Mouse (Mus musculus) adrenal gland, postnatal 25 days (tissue): ENCODE measurements around the gene Pex5l. TPM values are rescaled to one million over a fixed set of nuclear protein-coding genes. Genes with fewer than 3 reads are reported as not detected.

Source experiments
- DNase-seq: peaks from one replicate; pipeline ENCODE4 v3.0.0; 2021; ENCODE audit warnings: mixed read lengths
- total RNA-seq: library from RNA; stranded (reverse); gene quantifications from 2 replicates; pipeline ENCODE4 v1.2.3, GENCODE M21; 2021

The Pex5l gene
- total RNA-seq, 1 experiment from 2014 or later = 1.5 TPM

DNA sequence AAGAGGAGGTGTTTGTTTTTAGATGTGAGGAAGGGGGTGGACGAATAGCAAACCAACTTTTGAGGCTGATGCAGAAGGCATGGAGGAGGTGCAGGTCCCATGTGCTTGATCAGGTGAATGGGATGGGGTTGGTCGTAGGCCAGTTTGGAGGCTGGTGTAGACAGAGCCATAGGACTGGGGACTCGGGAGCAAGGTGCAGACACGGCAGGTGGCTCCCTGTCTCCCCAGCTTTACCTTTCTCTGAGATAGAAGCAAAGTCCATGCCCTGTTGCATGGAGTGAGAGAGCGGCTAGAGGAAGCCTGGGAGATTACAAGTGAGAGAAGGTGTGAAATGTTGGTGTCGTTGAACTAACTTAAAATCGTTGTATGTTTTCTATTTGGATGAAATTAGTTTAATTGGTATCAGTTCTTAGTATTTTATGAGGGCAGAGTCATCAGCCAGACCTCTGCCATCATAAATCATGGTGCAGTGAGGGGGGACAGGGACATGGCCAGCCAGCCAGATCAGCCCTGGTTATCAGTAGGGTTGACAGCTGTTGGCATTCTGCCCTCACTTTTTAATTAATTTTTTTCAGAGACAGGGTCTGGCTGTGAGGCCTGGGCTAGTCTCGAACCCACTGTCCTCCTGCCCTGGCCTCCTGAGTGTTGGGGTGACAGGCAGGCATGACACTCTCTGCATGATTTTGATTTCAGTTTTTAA lies 203.1 kb downstream of the Pex5l start:
- DNase-seq = no peak

DNA sequence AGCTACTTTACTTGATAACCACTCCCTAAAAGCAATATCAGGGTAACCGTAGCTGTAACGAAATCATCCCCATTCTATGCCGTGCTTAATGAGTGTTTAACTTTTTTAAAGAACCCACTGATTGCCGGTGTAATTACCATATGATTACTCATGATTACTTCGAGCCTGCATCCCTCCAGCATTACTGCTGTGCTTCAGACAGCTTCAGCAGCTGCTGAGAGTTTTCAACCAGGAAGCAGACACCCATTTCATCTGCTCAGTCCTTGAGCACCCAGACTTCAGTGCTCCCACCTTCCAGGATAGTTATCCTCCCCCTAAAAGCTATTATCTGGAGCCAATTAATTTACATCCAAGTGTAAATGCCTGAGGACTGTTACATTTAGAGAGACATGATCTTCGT lies 218.9 kb downstream of the Pex5l start:
- DNase-seq = no peak

DNA sequence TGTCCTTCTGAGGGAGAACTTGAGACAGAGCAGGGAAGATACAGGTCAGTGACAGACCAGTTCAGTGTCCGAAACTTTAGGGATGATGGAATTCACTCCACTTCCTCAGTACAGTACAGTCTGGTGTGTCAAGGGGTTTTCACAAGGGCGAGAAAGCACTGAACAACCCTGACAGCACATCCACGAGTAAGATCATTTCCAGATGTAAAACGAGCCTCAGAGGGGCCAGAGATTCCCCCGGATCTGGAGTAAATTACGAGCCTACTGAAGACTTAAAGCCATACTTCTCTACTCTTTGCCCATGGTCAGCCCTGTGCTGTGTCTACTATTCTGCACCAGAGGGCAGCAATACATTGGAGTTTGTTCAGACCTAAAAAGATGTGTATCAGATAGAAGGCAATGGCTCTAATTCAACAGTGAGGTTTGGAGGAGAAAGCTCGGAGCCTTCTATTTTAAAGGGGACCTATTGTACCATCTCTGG lies 232.9 kb downstream of the Pex5l start:
- DNase-seq = no peak

DNA sequence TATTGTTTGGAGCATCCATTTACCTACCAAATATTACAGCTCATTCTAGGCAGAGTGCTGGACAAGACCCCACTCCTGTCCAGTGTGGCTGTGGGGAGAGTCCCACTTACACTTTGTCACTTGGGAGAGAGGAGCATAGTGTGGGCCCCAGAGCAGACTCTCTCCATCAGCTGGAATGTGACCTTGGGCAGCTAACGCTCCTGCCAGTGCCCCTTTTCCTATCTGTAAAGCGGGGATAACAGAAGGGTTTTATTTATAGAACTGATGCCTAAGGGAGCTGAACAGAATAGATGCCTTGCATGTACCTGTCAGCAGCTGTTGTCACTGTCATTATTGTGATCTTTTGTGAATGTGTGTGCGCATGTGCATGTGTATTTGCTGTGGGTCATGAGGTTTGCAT lies 234.6 kb downstream of the Pex5l start:
- no peak for DNase-seq

DNA sequence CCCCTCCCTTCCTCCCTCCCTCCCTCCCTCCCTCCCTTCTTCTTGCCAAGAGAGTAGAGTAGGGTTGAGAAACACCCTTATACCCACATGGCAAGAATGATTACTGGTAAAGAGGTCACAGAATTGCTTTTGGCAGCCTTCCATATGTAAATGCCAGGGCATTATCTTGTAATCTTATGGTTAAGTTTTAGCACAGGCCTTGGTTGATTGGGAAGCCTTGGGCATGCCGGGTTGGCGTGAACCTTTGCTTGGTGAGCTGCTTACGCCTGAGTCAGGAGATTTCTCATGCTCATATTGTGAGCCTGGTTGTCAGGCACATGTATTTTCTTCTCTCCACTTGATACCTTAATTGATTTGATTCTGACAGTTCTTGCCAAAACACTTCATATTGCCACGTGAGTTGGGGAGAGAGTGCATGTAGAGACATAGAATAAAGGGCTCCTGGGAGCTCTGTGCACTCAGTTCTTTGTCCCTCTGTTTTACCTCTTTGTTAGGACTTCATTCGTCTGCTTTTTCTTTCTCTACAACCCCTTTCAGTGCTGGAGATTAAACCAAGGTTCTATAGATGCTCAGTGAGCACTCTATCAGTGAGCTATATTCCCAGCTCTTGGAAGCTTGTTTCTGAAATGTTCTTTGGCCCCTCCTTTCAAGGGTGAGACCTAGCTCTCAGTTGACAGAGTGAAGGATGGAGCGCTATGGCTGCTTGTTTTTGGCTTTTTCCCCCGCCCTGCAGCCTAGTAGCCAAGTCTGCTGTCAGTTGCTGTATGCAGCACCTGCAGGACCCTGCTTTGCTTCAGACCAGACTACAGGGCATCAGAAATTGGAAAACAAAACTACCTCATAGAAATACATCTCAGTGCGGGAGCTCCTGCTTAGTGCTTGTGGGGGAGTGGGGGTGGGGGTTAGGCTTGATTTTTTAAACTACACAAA lies 236.9 kb downstream of the Pex5l start:
- no peak for DNase-seq

DNA sequence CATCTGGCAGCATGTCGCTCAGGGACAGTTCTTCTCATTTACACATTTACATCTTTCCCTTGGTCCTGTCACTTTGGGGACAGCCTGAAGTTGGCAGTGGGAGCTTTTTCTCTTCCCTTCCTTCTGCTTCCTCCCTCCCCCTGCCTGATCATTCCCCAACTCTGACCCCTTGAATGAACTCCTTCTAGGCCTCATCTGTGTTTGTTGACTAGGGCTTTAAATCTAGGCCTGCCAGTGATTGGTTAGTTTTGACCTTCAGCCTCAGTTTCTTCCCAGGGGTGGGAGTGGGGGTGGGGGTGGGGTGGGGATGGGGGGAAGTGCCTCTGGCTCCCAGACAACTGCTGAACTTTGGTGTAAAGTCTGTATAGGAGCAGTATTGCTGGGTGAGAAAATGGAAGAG lies 238.4 kb downstream of the Pex5l start:
- DNase-seq = no peak

DNA sequence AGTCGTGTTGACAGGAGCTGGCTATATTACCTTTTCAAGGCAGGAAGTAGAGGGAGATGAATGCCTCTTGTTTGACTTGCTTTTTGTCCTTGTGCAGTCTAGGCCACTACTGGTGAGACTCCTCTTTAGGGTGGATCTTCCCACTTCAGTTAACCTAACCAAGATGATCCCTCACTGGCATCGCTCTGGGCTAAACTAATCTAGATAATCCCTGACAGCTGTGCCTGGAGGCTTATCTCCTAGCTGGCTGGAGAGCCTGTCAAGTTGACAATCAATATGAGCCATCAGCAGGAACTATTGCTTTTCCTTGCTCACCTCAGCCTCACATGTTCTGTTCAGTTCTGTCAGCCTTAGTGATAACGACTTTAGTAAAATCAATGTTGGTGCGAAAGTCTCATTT lies 239.6 kb downstream of the Pex5l start:
- DNase-seq = no peak
